Mouse (Mus musculus): ENCODE measurements at regions not wholly inside any gene's neighbourhood (a gene's known extent, or its start where the extent isn't known, plus 50 kb on each side); places are given as distances from the start of the nearest gene placed in this dataset.

DNA sequence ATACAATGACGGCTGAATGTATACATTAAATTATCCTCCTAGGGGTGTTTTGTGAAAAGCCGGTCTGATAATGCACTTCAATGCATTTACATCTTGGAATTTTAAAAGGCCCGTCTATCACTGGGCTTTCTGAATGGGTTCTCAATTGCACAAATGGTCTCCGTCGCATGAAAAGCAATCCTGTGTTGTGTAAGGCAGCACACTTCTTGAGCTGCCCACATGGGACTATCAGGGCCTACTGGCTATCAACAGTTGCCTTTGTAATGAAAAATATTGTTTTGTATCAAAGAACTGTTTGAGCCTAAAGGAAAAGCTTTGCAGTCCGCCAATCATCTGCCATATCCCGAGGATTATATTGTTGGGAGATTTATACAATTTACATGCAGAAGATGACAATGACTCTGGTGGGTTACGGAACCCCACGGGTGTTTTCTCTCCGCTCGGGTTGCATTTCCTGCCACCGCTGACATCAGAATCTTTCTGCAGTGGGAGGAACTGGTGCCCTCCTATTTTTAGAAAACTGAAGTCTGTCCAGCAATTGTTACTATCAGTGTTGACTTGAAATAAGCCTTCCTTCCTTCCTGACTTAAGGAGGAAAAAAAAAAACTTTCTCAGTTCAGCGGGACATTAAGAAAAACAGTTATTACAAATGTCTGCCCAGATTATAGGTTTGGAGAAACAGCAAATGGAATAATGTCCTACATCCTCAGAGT is 118.7 kb downstream of the Tmem26 start:
- no peak for ATAC-seq (ENCODE audit: low FRiP score)
- Histone ChIP-seq H3K9me3 (ENCODE audit: control insufficient read depth, low read length) (no peaks in the 10 kb centered on the region), H3K27ac (ENCODE audit: low read depth, low read length) (no peak overlapping the region), H3K9ac (ENCODE audit: low read depth, low read length) (no peak overlapping the region), H3K36me3 (ENCODE audit: control insufficient read depth, insufficient read depth, low read length) (no peaks in the 10 kb centered on the region), H3K27me3 (ENCODE audit: control insufficient read depth, insufficient read depth, low read length) (no peaks in the 10 kb centered on the region), H3K4me2 (replicated peaks; ENCODE audit: low read depth, low read length) (no peak overlapping the region), H3K4me1 (replicated peaks; ENCODE audit: control insufficient read depth, insufficient read depth, low read length) (no peaks in the 10 kb centered on the region), H3K4me3 (ENCODE audit: low read depth, low read length) (no peak overlapping the region)
- DNase-seq (ENCODE audit: low spot score) = no peak
- WGBS = 62% methylated on average over 13 of the region's 13 CpGs

DNA sequence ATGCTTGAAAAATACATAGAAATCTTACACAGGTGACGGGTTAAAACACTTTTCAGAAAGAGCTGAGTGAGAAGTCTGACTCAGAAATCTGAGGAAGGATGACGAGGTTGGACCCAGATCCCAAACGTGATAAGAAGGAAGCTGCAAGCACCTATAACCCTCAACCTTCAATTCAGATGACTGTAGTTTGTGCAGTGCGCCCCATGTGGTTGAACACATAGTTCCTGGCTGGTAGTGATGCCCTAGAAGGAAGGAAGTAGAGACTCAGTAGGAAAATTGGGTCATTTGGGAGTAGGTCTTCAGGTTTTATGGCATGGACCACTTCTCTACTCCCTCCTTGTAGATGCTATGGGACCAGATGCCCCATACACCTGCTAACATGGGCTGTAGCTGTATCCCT is 120.6 kb downstream of the Tmem26 start:
- Histone ChIP-seq H3K27ac (ENCODE audit: low read depth, low read length) (no peak overlapping the region), H3K4me3 (ENCODE audit: low read depth, low read length) (no peak overlapping the region), H3K36me3 (ENCODE audit: control insufficient read depth, insufficient read depth, low read length) (no peaks in the 10 kb centered on the region), H3K9me3 (ENCODE audit: control insufficient read depth, low read length) (no peaks in the 10 kb centered on the region), H3K27me3 (ENCODE audit: control insufficient read depth, insufficient read depth, low read length) (no peaks in the 10 kb centered on the region), H3K9ac (ENCODE audit: low read depth, low read length) (no peak overlapping the region), H3K4me1 (replicated peaks; ENCODE audit: control insufficient read depth, insufficient read depth, low read length) (no peaks in the 10 kb centered on the region), H3K4me2 (replicated peaks; ENCODE audit: low read depth, low read length) (no peak overlapping the region)
- WGBS = 85% methylated on average over 4 of the region's 4 CpGs
- ATAC-seq (ENCODE audit: low FRiP score) = no peak
- DNase-seq (ENCODE audit: low spot score) = no peak

DNA sequence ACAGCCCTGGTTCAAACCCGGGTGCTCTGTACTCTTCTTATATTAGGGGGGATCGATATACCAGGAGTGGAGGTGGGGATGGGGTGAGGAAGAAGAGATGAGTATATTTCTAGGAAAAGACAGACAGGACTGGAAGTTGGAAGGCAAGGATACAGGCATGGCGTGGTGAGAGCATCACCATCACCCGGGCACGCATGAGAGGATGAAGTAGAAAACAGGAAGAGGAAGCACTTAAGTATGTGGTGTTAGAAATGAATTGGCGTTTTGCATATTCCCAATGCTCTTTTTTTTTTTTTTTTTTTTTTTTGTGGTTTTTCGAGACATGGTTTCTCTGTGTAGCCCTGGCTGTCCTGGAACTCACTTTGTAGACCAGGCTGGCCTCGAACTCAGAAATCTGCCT is 121.2 kb downstream of the Tmem26 start:
- Histone ChIP-seq H3K4me3 (ENCODE audit: low read depth, low read length) (no peak overlapping the region), H3K9ac (ENCODE audit: low read depth, low read length) (no peak overlapping the region), H3K27ac (ENCODE audit: low read depth, low read length) (no peak overlapping the region), H3K27me3 (ENCODE audit: control insufficient read depth, insufficient read depth, low read length) (no peaks in the 10 kb centered on the region), H3K4me2 (replicated peaks; ENCODE audit: low read depth, low read length) (no peak overlapping the region), H3K9me3 (ENCODE audit: control insufficient read depth, low read length) (no peaks in the 10 kb centered on the region), H3K36me3 (ENCODE audit: control insufficient read depth, insufficient read depth, low read length) (no peaks in the 10 kb centered on the region), H3K4me1 (replicated peaks; ENCODE audit: control insufficient read depth, insufficient read depth, low read length) (no peaks in the 10 kb centered on the region)
- WGBS = 90% methylated on average over 7 of the region's 8 CpGs
- DNase-seq (ENCODE audit: low spot score) = no peak
- no peak for ATAC-seq (ENCODE audit: low FRiP score)

DNA sequence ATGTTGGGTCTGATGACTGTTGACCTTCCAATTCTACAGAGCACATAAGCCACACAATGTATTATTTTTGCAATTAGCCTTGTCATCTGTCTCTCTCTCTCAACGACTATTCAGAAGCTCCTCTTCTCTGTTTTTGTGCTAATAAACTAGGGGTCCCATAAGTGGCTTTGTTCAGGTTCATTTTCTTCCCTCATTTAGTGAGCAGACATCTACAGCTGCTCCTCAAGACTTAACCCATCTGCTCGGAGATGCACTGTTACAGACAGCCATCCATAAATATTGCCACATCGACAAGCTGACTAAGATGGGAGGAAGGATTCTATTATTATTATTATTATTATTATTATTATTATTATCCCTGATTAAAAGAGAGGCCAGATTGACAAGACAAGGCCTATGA is 127.7 kb downstream of the Tmem26 start:
- DNase-seq (ENCODE audit: low spot score) = no peak
- no peak overlapping the region for H3K4me3 ChIP-seq (ENCODE audit: low read depth, low read length)
- H3K4me2 ChIP-seq (replicated peaks; ENCODE audit: low read depth, low read length) = no peak overlapping the region
- no peaks in the 10 kb centered on the region for H3K27me3 ChIP-seq (ENCODE audit: control insufficient read depth, insufficient read depth, low read length)
- ATAC-seq (ENCODE audit: low FRiP score) = peak; percentile 73
- H3K36me3 ChIP-seq (ENCODE audit: control insufficient read depth, insufficient read depth, low read length) = no peaks in the 10 kb centered on the region
- 82% methylated on average over 3 of the region's 3 CpGs for WGBS
- H3K27ac ChIP-seq (ENCODE audit: low read depth, low read length) = no peak overlapping the region
- H3K9me3 ChIP-seq (ENCODE audit: control insufficient read depth, low read length) = no peaks in the 10 kb centered on the region
- no peaks in the 10 kb centered on the region for H3K4me1 ChIP-seq (replicated peaks; ENCODE audit: control insufficient read depth, insufficient read depth, low read length)
- H3K9ac ChIP-seq (ENCODE audit: low read depth, low read length) = no peak overlapping the region

DNA sequence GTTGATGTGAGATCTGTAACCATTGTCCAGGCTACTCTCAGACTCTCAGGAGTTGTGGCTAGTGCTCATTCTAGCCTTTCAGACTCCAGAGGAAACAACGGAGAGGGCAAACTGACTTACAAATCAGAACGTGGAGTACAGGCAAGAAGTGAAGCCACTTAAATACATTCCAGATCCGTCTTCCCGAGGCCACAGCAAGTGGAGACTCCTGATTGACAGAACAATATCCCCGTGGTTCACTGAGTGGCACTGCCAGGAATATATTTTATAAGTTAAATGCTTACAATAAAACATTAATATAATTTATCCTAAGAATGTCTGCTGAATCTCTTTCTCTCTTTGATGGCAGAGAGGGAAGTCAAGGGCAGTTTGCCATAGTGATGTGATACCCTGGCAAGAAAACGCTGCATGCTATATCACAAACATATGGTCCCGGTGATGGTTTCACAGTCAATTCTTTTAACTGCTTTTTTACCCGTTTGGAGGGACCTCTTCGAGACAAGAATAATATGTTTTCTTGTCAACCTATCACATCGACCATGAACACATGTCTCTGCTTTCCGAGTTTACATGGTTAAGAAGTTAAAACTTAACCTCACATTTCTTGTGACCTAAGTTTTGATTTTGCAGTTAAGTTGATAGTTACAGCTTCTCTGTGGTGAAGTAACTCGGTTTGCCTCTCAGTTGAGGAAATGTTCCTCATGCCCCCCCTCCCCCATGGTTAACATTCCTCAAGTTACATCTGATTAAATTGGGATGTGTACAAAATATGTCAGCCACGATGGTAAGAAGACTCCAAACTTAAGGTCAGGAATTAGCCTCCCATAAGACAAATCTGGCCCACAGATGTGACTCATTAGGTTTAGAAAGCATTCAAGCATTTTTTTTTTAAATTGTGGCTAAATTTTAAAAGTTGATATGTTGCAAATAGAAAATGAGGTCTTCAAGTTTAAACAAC is 132.8 kb downstream of the Tmem26 start:
- no peak for DNase-seq (ENCODE audit: low spot score)

DNA sequence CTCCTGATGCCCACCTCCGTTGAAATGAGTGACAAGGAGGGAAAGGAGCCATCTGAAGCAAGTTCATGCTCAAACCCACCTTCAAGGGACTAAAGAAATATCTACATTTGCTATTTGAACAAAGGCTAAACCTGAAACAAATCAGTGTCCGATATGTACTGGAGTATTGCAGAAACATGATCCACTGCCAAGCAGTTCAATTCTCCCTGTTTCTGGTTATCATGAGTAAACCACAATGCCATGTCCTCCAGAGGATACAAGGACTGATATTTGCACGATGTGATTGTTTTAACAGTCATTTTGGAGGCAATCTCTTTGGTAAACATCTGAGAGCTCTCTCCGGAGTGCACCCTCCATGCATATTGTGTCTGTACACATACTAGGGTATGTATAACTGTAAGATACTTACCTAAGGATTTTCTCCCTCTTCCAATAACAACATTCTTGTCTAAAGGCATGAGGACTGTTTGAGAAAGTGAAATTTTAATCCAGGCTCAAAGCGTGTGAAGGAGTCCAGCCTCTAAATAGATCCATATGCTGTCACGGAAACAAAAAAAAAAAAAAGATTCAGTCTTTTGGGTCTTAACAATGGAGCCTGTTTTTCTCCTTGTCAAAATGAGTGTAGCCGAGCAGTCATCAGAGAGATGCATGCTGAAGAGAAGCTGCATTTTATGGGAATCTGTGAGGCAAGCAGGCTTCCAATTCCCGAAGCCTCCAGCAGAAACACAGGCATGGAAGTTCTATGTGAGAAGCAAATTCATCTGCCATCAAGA is 141.3 kb downstream of the Tmem26 start:
- no peaks in the 10 kb centered on the region for H3K9me3 ChIP-seq (ENCODE audit: control insufficient read depth, low read length)
- no peak overlapping the region for H3K4me2 ChIP-seq (replicated peaks; ENCODE audit: low read depth, low read length)
- DNase-seq (ENCODE audit: low spot score) (no peak), ATAC-seq (ENCODE audit: low FRiP score) (no peak)
- H3K4me1 ChIP-seq (replicated peaks; ENCODE audit: control insufficient read depth, insufficient read depth, low read length) = no peaks in the 10 kb centered on the region
- H3K9ac ChIP-seq (ENCODE audit: low read depth, low read length) = no peak overlapping the region
- H3K4me3 ChIP-seq (ENCODE audit: low read depth, low read length) = no peak overlapping the region
- no peak overlapping the region for H3K27ac ChIP-seq (ENCODE audit: low read depth, low read length)
- 46% methylated on average over 8 of the region's 8 CpGs for WGBS
- no peaks in the 10 kb centered on the region for H3K27me3 ChIP-seq (ENCODE audit: control insufficient read depth, insufficient read depth, low read length)
- H3K36me3 ChIP-seq (ENCODE audit: control insufficient read depth, insufficient read depth, low read length) = no peaks in the 10 kb centered on the region

More for the DNA sequence above, 132.8 kb downstream of the Tmem26 start:
- no peaks in the 10 kb centered on the region for H3K36me3 ChIP-seq (ENCODE audit: control insufficient read depth, insufficient read depth, low read length)
- no peak for ATAC-seq (ENCODE audit: low FRiP score)
- no peaks in the 10 kb centered on the region for H3K4me1 ChIP-seq (replicated peaks; ENCODE audit: control insufficient read depth, insufficient read depth, low read length)
- no peak overlapping the region for H3K4me2 ChIP-seq (replicated peaks; ENCODE audit: low read depth, low read length)
- no peak overlapping the region for H3K4me3 ChIP-seq (ENCODE audit: low read depth, low read length)
- WGBS = 66% methylated on average over 13 of the region's 13 CpGs
- no peak overlapping the region for H3K27ac ChIP-seq (ENCODE audit: low read depth, low read length)
- no peaks in the 10 kb centered on the region for H3K9me3 ChIP-seq (ENCODE audit: control insufficient read depth, low read length)
- no peak overlapping the region for H3K9ac ChIP-seq (ENCODE audit: low read depth, low read length)
- H3K27me3 ChIP-seq (ENCODE audit: control insufficient read depth, insufficient read depth, low read length) = no peaks in the 10 kb centered on the region

DNA sequence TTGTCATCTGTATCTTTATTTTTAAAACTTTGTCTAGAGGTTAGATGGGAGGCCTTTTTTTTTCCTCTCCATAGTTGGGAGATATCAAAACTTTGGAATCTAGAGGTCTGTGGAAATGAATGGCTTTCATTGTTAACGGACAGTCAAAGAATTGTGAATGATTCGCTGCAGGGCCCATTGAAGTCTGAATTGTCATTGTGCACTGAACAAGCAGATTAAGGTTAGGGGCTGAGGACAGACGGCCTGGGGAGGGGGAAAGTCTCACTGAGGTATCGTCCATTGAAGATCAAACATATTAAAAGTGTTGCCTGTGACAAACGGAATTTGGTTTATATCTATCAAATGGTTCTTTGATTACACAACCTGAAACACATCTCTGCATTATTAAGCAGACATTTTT is 142.3 kb downstream of the Tmem26 start:
- Histone ChIP-seq H3K9me3 (ENCODE audit: control insufficient read depth, low read length) (no peaks in the 10 kb centered on the region), H3K27me3 (ENCODE audit: control insufficient read depth, insufficient read depth, low read length) (no peaks in the 10 kb centered on the region), H3K27ac (ENCODE audit: low read depth, low read length) (no peak overlapping the region), H3K9ac (ENCODE audit: low read depth, low read length) (no peak overlapping the region), H3K36me3 (ENCODE audit: control insufficient read depth, insufficient read depth, low read length) (no peaks in the 10 kb centered on the region), H3K4me2 (replicated peaks; ENCODE audit: low read depth, low read length) (no peak overlapping the region), H3K4me3 (ENCODE audit: low read depth, low read length) (no peak overlapping the region), H3K4me1 (replicated peaks; ENCODE audit: control insufficient read depth, insufficient read depth, low read length) (no peaks in the 10 kb centered on the region)
- 22% methylated on average over 5 of the region's 5 CpGs for WGBS
- DNase-seq (ENCODE audit: low spot score) = no peak
- no peak for ATAC-seq (ENCODE audit: low FRiP score)

DNA sequence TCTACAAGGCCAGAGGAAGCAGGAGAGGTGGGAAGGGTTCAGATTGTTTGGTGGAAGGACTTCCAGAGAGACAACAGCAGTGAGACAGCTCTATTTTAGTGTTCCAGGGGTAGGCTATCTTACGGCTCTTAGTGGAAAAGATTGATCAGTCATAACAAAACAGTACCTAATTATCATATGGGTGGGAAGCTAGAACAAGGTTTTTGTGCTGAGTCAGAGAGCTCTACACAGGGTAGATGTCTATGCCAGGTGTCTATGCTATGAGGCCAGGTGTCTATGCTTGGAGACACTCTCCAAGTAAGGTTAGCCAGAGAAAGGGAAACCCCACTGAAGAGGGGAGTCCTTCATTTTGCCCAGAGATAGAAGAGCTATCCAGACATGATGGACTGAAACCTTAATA is 143.9 kb downstream of the Tmem26 start:
- Histone ChIP-seq H3K9me3 (ENCODE audit: control insufficient read depth, low read length) (no peaks in the 10 kb centered on the region), H3K9ac (ENCODE audit: low read depth, low read length) (no peak overlapping the region), H3K4me2 (replicated peaks; ENCODE audit: low read depth, low read length) (no peak overlapping the region), H3K27me3 (ENCODE audit: control insufficient read depth, insufficient read depth, low read length) (no peaks in the 10 kb centered on the region), H3K27ac (ENCODE audit: low read depth, low read length) (no peak overlapping the region), H3K4me3 (ENCODE audit: low read depth, low read length) (no peak overlapping the region), H3K36me3 (ENCODE audit: control insufficient read depth, insufficient read depth, low read length) (no peaks in the 10 kb centered on the region), H3K4me1 (replicated peaks; ENCODE audit: control insufficient read depth, insufficient read depth, low read length) (no peaks in the 10 kb centered on the region)
- no peak for ATAC-seq (ENCODE audit: low FRiP score)
- WGBS = 97% methylated on average over 1 of the region's 1 CpGs
- DNase-seq (ENCODE audit: low spot score) = no peak
